Mouse (Mus musculus) monocyte, adult 59 days (primary cell): ENCODE measurements around the gene Bcl2l13. TPM values are rescaled to one million over a fixed set of nuclear protein-coding genes. Genes with fewer than 3 reads are reported as not detected.

Experiments
- total RNA-seq, 2 experiments: library from RNA; stranded (reverse); gene quantifications; one replicate each; pipeline ENCODE4 v1.2.4; 2023

The Bcl2l13 gene
- total RNA-seq, result 10 to 100 TPM; 34.0 to 35.9 TPM

DNA sequence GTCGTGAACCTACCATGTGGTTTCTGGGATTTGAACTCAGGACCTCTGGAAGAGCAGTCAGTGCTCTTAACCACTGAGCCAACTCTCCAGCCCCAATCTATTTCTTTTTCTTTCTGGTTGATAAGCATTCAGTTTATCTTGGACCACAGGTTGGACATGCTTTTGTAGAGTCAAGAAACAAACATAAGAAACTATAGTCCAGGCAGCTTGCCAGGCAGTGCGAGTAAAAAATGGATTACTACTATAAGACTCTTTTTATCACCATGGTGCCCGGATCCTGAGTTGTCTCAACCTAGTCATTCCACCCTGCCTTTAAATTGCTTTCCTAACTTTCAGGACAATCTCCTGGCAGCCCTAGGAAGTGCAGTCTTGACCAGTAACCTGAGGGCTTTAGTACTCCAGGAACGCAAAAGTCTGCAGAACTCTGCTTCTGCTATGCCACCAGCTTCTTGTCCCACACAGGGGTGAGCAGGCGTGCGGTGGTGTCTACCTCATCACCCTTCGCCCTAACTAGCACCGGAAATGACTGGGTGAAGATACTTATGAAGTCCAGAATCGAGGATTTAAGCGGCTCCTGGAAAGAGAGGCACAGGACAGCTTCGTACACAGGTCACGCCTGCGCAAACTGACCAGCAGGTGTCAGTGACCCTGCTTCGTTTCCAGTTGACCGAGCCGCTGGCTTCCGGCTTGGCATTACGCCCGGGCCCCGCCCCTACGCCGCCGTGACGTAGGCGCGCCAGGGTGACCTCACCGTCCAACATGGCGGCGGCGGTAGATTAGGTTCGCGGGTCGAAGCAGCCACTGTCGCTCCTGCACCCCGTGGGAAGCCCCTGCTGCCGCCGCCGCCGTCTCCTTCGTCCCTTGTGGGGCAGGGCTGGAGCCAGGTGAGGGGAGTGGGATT is at the start of gene Bcl2l13:
TSS of gene Bcl2l13 (plus strand) at position 739 of the 901 bp plus-strand sequence.

GRCm38 (mm10) chr6:120822307-120822928 is 13.6 kb upstream of the Bcl2l13 start, which contains the start of gene Atp6v1e1:
TSS of gene Atp6v1e1 (minus strand) at chr6:120822793.

GRCm38 (mm10) chr6:120916074-120916971 is 80.3 kb downstream of the Bcl2l13 start, which contains the start of gene Bid:
TSS of gene Bid (minus strand) at chr6:120916853.

Other genes starting within 250 kb of the Bcl2l13 start
- under 1 TPM; 0.13 to 0.76 TPM for gene Cecr2, start 169.8 kb upstream of the Bcl2l13 start, total RNA-seq
- not detected for gene Slc25a18, start 62.6 kb upstream of the Bcl2l13 start, total RNA-seq
- gene Atp6v1e1, start 13.4 kb upstream of the Bcl2l13 start, total RNA-seq, result 100 to 1,000 TPM; 196 to 218 TPM
- 10 to 100 TPM; 41.7 to 46.6 TPM for gene Bid, start 80.6 kb downstream of the Bcl2l13 start, total RNA-seq